Mouse (Mus musculus) brain, embryonic 14.5 days (tissue): ENCODE measurements around the gene Kif26b. TPM values are rescaled to one million over a fixed set of nuclear protein-coding genes. Genes with fewer than 3 reads are reported as not detected.

Experiments
- DNase-seq: peaks from one replicate; pipeline ENCODE4 v3.0.0-alpha.2; 2011; ENCODE audit warnings: low read depth
- CTCF ChIP-seq: fragments of 200-500 bp; IDR thresholded peaks from 2 replicates; pipeline ENCODE4 v1.5.1; 2012; ENCODE audit warnings: inconsistent platforms, mild to moderate bottlenecking, moderate library complexity, borderline replicate concordance; ENCODE audit not compliant: insufficient read depth, insufficient read length; ENCODE audit errors: extremely low read depth
- POLR2A ChIP-seq: fragments of 200-500 bp; IDR thresholded peaks from 2 replicates; pipeline ENCODE4 v1.6.1; 2012; ENCODE audit warnings: mild to moderate bottlenecking, inconsistent platforms, borderline replicate concordance; ENCODE audit not compliant: poor library complexity, insufficient read depth, insufficient read length, severe bottlenecking; ENCODE audit errors: extremely low read depth
- polyA plus RNA-seq: library from polyadenylated mRNA; depleted of rRNA; stranded (reverse); fragments of >200 nt; gene quantifications from 2 replicates; pipeline ENCODE4 v1.2.3, GENCODE M21; 2012

Gene Kif26b
- polyA plus RNA-seq, 1 experiment, result 17.0 TPM

- TF ChIP-seq POLR2A (no peak), CTCF (no peak)
- no peak for DNase-seq
These were observed 144.6 kb downstream of the Kif26b start for GRCm38 (mm10) chr1:178673506-178673905.

DNA sequence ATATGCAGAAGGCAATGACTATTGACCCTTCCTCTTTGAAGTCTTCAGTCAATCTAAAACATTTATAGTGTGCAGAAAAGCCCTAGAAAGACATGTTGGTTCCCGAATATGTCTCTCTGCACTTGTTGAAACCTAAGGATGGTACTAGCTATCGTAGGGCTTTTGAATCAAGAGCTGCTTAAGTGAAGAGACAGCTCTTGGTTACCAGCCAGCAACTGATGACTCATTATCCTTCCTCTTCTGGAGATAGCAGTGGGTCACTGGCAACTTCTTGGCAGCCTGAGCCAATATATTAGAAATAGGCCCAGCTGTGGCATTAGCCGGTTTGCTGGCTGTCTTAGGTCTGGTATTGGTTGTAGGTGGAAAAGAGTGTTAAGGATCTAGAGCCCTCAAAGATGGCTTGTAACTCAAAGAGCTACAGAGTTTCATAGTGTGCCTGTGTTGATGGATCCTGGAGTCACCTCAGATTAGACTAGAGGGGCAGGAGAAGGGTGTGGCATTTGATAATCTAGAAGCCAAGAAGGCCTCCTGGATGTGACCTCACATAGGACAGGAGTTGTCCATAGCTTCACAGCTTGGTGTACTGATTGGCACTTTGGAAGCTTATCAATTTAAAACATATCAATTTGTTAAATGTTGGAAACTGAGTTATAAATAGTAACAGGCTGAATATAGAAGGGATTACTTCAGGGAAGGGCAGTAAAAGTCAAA, 146.8 kb downstream of the Kif26b start:
- no peak for DNase-seq
- TF ChIP-seq POLR2A (no peak), CTCF (no peak)

DNA sequence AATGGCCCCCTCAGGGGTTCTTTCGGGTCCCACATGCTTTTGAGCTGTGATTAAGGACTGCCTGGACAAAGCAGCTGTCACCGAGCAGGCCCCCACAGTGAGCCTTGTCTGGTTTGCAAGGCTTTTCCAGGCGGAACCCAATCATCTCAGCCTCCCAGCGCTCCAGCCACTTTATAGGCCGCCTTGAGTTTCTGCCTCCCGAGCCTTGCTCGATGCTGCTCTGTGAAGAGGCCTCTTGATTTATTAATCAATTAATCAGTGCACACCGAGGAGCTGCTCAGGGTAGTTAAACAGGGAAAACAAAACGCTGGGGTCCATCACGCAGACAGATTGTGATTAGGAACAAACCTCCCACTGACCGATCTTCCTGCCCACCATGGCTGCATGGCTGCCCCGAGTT, 148.2 kb downstream of the Kif26b start:
- DNase-seq, result no peak
- TF ChIP-seq CTCF (no peak), POLR2A (no peak)

DNA sequence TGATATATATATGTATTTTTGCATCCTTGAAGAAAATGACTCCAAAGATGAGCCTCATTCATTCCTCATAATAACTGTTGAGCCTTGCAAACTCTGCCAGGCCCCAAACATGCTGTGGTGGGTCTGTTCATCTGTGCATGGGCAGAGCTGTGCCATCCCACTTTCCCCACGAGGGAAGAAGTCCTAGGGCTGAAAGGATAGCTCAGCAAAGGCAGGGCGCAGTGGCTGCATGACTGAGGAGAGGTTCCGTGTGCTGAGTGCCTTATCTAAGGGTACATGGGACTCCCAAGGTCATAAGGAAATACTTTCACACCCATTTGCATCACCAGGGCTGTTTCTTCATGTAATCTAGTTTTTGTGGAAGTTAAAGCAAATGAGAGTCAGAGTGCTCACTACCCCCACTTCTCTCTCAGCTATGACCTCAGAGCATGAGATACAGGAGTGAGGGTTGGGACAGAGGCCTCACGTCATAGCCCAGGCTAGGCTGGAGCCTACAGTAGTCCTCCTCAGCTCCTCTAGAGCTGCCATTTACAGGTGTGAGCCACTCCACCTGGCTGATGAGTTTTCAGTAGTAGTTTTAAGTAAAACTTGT, 148.8 kb downstream of the Kif26b start:
- DNase-seq, result no peak
- no peak for TF ChIP-seq CTCF
- TF ChIP-seq POLR2A, result no peak

DNA sequence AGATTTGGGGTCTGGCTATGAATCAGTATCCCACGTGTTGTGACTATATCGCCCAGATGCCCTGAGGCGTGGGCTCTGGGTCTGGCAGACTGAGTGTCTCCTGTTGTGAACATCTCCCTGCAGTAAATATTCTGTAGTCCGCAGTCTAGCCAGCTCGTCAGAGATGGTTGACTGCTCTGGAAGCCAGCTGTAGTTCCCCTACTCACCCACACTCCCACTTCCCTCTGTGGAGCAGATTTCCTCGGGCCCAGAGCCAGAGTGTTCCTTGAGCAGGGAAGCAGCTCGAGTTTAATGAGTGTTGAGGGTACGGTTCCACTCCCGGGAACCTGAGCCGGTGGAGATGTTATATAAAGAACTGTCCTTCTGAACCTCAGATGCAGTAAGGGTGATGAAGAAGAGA, 154.7 kb downstream of the Kif26b start:
- peak; percentile 47 for DNase-seq
- TF ChIP-seq POLR2A (no peak), CTCF (no peak)

DNA sequence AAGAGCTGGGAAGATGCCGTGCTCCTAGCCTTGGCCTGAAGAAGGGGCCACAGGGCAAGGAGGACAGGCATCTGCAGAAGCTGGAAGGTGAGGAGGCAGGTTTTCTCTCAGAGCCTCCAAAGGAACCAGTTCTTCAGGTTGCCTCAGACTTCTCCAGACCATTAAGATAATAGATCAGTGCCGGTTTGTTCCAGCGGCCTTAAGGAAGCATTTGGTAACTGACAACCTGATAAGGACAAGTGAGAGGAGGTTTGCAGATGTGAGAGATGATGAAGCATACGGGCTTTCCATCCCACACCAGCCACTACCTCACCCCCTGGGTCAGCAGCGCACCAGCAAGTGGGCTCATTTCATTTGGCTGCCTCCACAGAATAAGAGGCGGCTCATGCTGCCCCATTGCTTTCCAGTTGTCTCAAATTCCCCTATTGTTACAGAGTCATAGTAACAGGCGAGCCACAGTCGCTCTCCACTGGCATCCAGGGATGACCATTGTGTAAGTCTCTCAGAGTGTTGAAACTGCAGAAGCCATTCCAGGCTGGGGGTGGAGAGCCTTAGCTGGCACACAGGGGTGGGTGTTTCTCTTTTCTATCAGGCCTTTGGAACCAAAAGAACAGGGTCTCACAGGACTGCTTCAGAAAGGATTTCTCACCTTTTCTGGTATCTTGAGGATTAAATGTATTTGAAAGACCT, 156.2 kb downstream of the Kif26b start:
- DNase-seq, result no peak
- TF ChIP-seq POLR2A (no peak), CTCF (no peak)

- DNase-seq, result no peak
- TF ChIP-seq POLR2A, result no peak
- no peak for TF ChIP-seq CTCF
These were observed 158.0 kb downstream of the Kif26b start for GRCm38 (mm10) chr1:178686881-178687280.

- TF ChIP-seq POLR2A (no peak), CTCF (peak; percentile 29; the same call in 1 of the 2 replicates)
- DNase-seq, result peak; percentile 31
These were observed 160.6 kb downstream of the Kif26b start for GRCm38 (mm10) chr1:178689512-178689911.

- no peak for TF ChIP-seq POLR2A
- no peak for DNase-seq
These were observed 162.8 kb downstream of the Kif26b start for GRCm38 (mm10) chr1:178691679-178692078.

DNA sequence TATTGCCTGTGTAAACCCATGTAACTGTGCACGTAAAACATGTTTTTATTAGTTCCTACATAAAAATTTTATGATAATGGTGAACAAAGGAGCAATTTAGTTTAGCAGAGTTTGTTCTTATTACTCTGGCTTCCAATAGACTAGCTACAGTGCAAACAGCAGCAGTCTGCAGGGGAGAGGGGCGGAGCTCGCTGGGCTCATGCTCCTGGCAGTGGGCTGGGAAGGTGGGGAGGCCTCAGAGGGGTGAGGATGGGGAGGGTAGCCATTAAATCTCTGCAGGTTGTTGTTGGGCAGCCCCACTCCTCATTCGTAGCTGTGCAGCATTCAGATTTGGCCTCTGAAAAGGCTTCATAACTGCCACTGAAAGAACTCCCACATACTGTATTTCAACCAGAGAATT, 171.2 kb downstream of the Kif26b start:
- DNase-seq, result no peak
- no peak for TF ChIP-seq CTCF
- TF ChIP-seq POLR2A, result no peak

GRCm38 (mm10) chr1:178703496-178703895, 174.6 kb downstream of the Kif26b start:
- no peak for TF ChIP-seq CTCF
- TF ChIP-seq POLR2A, result no peak
- no peak for DNase-seq

GRCm38 (mm10) chr1:178707925-178708351, 179.0 kb downstream of the Kif26b start:
- no peak for DNase-seq
- TF ChIP-seq POLR2A (no peak), CTCF (no peak)

GRCm38 (mm10) chr1:178708356-178708755, 179.4 kb downstream of the Kif26b start:
- TF ChIP-seq CTCF (no peak), POLR2A (no peak)
- DNase-seq, result no peak
